Mouse (Mus musculus) midbrain, embryonic 10.5 days (tissue): ENCODE measurements around the gene Bysl. TPM values are rescaled to one million over a fixed set of nuclear protein-coding genes. Genes with fewer than 3 reads are reported as not detected.

Source experiments
- DNase-seq: peaks from one replicate; pipeline ENCODE4 v3.0.0-alpha.2; 2017; ENCODE audit warnings: low spot score
- H3K27ac ChIP-seq: fragments of 300-500 bp; sonication (generic); replicated peaks from 2 replicates; pipeline ENCODE4 v1.5.1; 2016; ENCODE audit warnings: mild to moderate bottlenecking
- H3K27me3 ChIP-seq: fragments of 300-500 bp; sonication (generic); 2 replicates; pipeline ENCODE4 v1.6.1; 2016; ENCODE audit warnings: low read depth, mild to moderate bottlenecking; ENCODE audit not compliant: poor library complexity, severe bottlenecking
- H3K36me3 ChIP-seq: fragments of 300-500 bp; sonication (generic); 2 replicates; pipeline ENCODE4 v1.6.1; 2016; ENCODE audit warnings: mild to moderate bottlenecking, moderate library complexity
- H3K4me1 ChIP-seq: fragments of 300-500 bp; sonication (generic); 2 replicates; pipeline ENCODE4 v1.6.1; 2016
- H3K4me3 ChIP-seq: fragments of 300-500 bp; sonication (generic); 2 replicates; pipeline ENCODE4 v1.5.1; 2016; ENCODE audit warnings: mild to moderate bottlenecking, moderate library complexity
- H3K9me3 ChIP-seq: fragments of 300-500 bp; sonication (generic); replicated peaks from 2 replicates; pipeline ENCODE4 v1.6.1; 2016; ENCODE audit warnings: mild to moderate bottlenecking
- WGBS: fragments of 180-500 bp; shearing (Covaris S2); methylation state at CpG from one replicate; pipeline ENCODE4 v1.1.7; 2016; 5-methylcytosine and 5-hydroxymethylcytosine counted together
- polyA plus RNA-seq: library from polyadenylated mRNA; unstranded; fragments of >200 nt; fragmentation: Nextera tagmentation; extraction: Ambion mirVana; gene quantifications from 2 replicates; pipeline ENCODE4 v1.2.1, GENCODE M21; 2016

The Bysl gene
- polyA plus RNA-seq, 1 experiment from 2014 or later, result 41.9 TPM

- Histone ChIP-seq H3K4me1 (peaks cover 59% of the 10 kb centered on the region), H3K36me3 (peaks cover 45% of the 10 kb centered on the region), H3K9me3 (no peaks in the 10 kb centered on the region), H3K27me3 (no peaks in the 10 kb centered on the region), H3K4me3 (peak overlapping the region; percentile 96), H3K27ac (peak overlapping the region; percentile 95)
- 19% methylated on average over 6 of the region's 6 CpGs for WGBS
- DNase-seq, result no peak
These were observed 15.0 kb downstream of the Bysl start for GRCm38 (mm10) chr17:47596162-47596838.

- Histone ChIP-seq H3K27me3 (no peaks in the 10 kb centered on the region), H3K4me3 (peak overlapping the region; percentile 96), H3K4me1 (peaks cover 59% of the 10 kb centered on the region), H3K27ac (peak overlapping the region; percentile 95), H3K36me3 (peaks cover 37% of the 10 kb centered on the region), H3K9me3 (no peaks in the 10 kb centered on the region)
- WGBS, result under 1% methylated on average over 21 of the region's 21 CpGs
- DNase-seq, result peak; percentile 88
These were observed 15.8 kb downstream of the Bysl start for GRCm38 (mm10) chr17:47595248-47596161.

GRCm38 (mm10) chr17:47594969-47595247 lies 16.4 kb downstream of the Bysl start:
- H3K36me3 ChIP-seq, result peaks cover 31% of the 10 kb centered on the region
- H3K9me3 ChIP-seq, result no peaks in the 10 kb centered on the region
- H3K4me1 ChIP-seq, result peaks cover 59% of the 10 kb centered on the region
- WGBS, result under 1% methylated on average over 7 of the region's 9 CpGs
- no peaks in the 10 kb centered on the region for H3K27me3 ChIP-seq
- DNase-seq, result peak; percentile 60
- peak overlapping the region; percentile 96 for H3K4me3 ChIP-seq
- H3K27ac ChIP-seq, result peak overlapping the region; percentile 95

- peak overlapping the region; percentile 96 for H3K4me3 ChIP-seq
- no peaks in the 10 kb centered on the region for H3K9me3 ChIP-seq
- peaks cover 26% of the 10 kb centered on the region for H3K36me3 ChIP-seq
- under 1% methylated on average over 43 of the region's 43 CpGs for WGBS
- peak overlapping the region; percentile 95 for H3K27ac ChIP-seq
- no peaks in the 10 kb centered on the region for H3K27me3 ChIP-seq
- peaks cover 59% of the 10 kb centered on the region for H3K4me1 ChIP-seq
- DNase-seq, result peak; percentile 54
These were observed 16.9 kb downstream of the Bysl start for GRCm38 (mm10) chr17:47594183-47594968.

GRCm38 (mm10) chr17:47593854-47594182 lies 17.5 kb downstream of the Bysl start:
- 0% methylated on average over 13 of the region's 13 CpGs for WGBS
- peaks cover 20% of the 10 kb centered on the region for H3K36me3 ChIP-seq
- H3K4me3 ChIP-seq, result peak overlapping the region; percentile 96
- H3K9me3 ChIP-seq, result no peaks in the 10 kb centered on the region
- DNase-seq, result no peak
- peak overlapping the region; percentile 95 for H3K27ac ChIP-seq
- peaks cover 59% of the 10 kb centered on the region for H3K4me1 ChIP-seq
- H3K27me3 ChIP-seq, result no peaks in the 10 kb centered on the region

- H3K4me1 ChIP-seq, result peaks cover 56% of the 10 kb centered on the region
- under 1% methylated on average over 63 of the region's 63 CpGs for WGBS
- H3K9me3 ChIP-seq, result no peaks in the 10 kb centered on the region
- peak overlapping the region; percentile 96 for H3K4me3 ChIP-seq
- H3K27ac ChIP-seq, result peak overlapping the region; percentile 95
- peak; percentile 92 for DNase-seq
- H3K27me3 ChIP-seq, result no peaks in the 10 kb centered on the region
- H3K36me3 ChIP-seq, result peaks cover 15% of the 10 kb centered on the region
These were observed 18.0 kb downstream of the Bysl start for GRCm38 (mm10) chr17:47593215-47593853.

- no peak overlapping the region for H3K27ac ChIP-seq
- no peaks in the 10 kb centered on the region for H3K9me3 ChIP-seq
- DNase-seq, result no peak
- peaks cover 33% of the 10 kb centered on the region for H3K4me1 ChIP-seq
- H3K36me3 ChIP-seq, result no peaks in the 10 kb centered on the region; the same call in 1 of the 2 replicates
- no peak overlapping the region for H3K4me3 ChIP-seq
- no peaks in the 10 kb centered on the region for H3K27me3 ChIP-seq
- WGBS, result 90% methylated on average over 3 of the region's 3 CpGs
These were observed 20.2 kb downstream of the Bysl start for GRCm38 (mm10) chr17:47591073-47591472.

GRCm38 (mm10) chr17:47588517-47588916 lies 22.8 kb downstream of the Bysl start:
- Histone ChIP-seq H3K4me3 (no peak overlapping the region), H3K36me3 (no peaks in the 10 kb centered on the region), H3K9me3 (no peaks in the 10 kb centered on the region), H3K27ac (no peak overlapping the region), H3K4me1 (peaks cover 12% of the 10 kb centered on the region), H3K27me3 (no peaks in the 10 kb centered on the region)
- DNase-seq, result no peak
- WGBS, result 84% methylated on average over 8 of the region's 8 CpGs

- Histone ChIP-seq H3K4me1 (no peaks in the 10 kb centered on the region), H3K27me3 (no peaks in the 10 kb centered on the region), H3K36me3 (no peaks in the 10 kb centered on the region), H3K27ac (no peak overlapping the region), H3K4me3 (no peak overlapping the region), H3K9me3 (no peaks in the 10 kb centered on the region)
- WGBS, result 87% methylated on average over 4 of the region's 4 CpGs
- no peak for DNase-seq
These were observed 30.3 kb downstream of the Bysl start for GRCm38 (mm10) chr17:47580962-47581361.

- no peak overlapping the region for H3K4me3 ChIP-seq
- H3K36me3 ChIP-seq, result no peaks in the 10 kb centered on the region
- DNase-seq, result no peak
- 91% methylated on average over 6 of the region's 6 CpGs for WGBS
- H3K9me3 ChIP-seq, result no peaks in the 10 kb centered on the region
- H3K27me3 ChIP-seq, result no peaks in the 10 kb centered on the region
- H3K4me1 ChIP-seq, result peaks cover 18% of the 10 kb centered on the region
- H3K27ac ChIP-seq, result no peak overlapping the region
These were observed 32.6 kb downstream of the Bysl start for GRCm38 (mm10) chr17:47578655-47579054.

GRCm38 (mm10) chr17:47574830-47575229 lies 36.5 kb downstream of the Bysl start:
- Histone ChIP-seq H3K4me1 (peaks cover 48% of the 10 kb centered on the region), H3K4me3 (no peak overlapping the region), H3K27ac (peak overlapping the region; percentile 49; the same call in 1 of the 2 replicates), H3K9me3 (no peaks in the 10 kb centered on the region), H3K27me3 (no peaks in the 10 kb centered on the region), H3K36me3 (no peaks in the 10 kb centered on the region)
- WGBS, result 73% methylated on average over 11 of the region's 11 CpGs
- no peak for DNase-seq

GRCm38 (mm10) chr17:47574028-47574427 lies 37.3 kb downstream of the Bysl start:
- H3K27ac ChIP-seq, result no peak overlapping the region
- peaks cover 56% of the 10 kb centered on the region for H3K4me1 ChIP-seq
- no peak overlapping the region for H3K4me3 ChIP-seq
- no peak for DNase-seq
- H3K36me3 ChIP-seq, result no peaks in the 10 kb centered on the region
- no peaks in the 10 kb centered on the region for H3K9me3 ChIP-seq
- WGBS, result 78% methylated on average over 8 of the region's 8 CpGs
- H3K27me3 ChIP-seq, result no peaks in the 10 kb centered on the region
